Mouse (Mus musculus): ENCODE results near the gene Katna1.

GRCm38 (mm10) chr10:7702586-7702985 is 23.2 kb upstream of the Katna1 start:
- TF ChIP-seq ZNF384 (IDR thresholded peaks at IDR 0.05; ENCODE audit: low read depth, low read length), result no peak
- TF ChIP-seq TCF12 (IDR thresholded peaks at IDR 0.05; ENCODE audit: low read depth, low read length), result no peak
- no peak for TF ChIP-seq CTCF (IDR thresholded peaks at IDR 0.05 in 2 of 3, conservative IDR thresholded peaks at IDR 0.05 in 1 of 3; ENCODE audit: control insufficient read depth in 1 of 3, insufficient read depth in 1 of 3, low read depth in 2 of 3, low read length in 3 of 3, poor library complexity in 1 of 3, severe bottlenecking in 1 of 3)
- TF ChIP-seq POLR2A (IDR thresholded peaks at IDR 0.05; ENCODE audit: control insufficient read depth in 1 of 2, insufficient read depth in 1 of 2, low read depth in 1 of 2, low read length in 2 of 2, poor library complexity in 1 of 2), result no peak
- no peak for TF ChIP-seq MAX (IDR thresholded peaks at IDR 0.05; ENCODE audit: low read length)
- no peak for TF ChIP-seq MYC (IDR thresholded peaks at IDR 0.05; ENCODE audit: low read depth, low read length)

All from MEL (cell line).